41 mouse cellular contexts compared by ENCODE assay signal in genomic region chr8:43295826-43296225, GRCm38 (mm10). TPM values are rescaled to one million over a fixed set of nuclear protein-coding genes. Genes with fewer than 3 reads are reported as not detected.
"Had no signal": no experiment of that assay in that cellular context is flagged by ENCODE, and none has a peak within 500 bp of the region (broad histone marks: within the 10 kb centered on the region; RNA-seq: fewer than 3 reads in every experiment).

No protein-coding gene starts in this region.

- H3K27me3 ChIP-seq: heart, embryonic 13.5 days; heart, embryonic 15.5 days; hindbrain, embryonic 12.5 days; intestine, embryonic 15.5 days; kidney, embryonic 15.5 days; limb, embryonic 15.5 days; liver, embryonic 12.5 days had no signal

- H3K9ac ChIP-seq: heart, embryonic 13.5 days; heart, embryonic 15.5 days; hindbrain, embryonic 12.5 days; hindbrain, embryonic 14.5 days; intestine, embryonic 15.5 days; kidney, embryonic 15.5 days; limb, embryonic 13.5 days; limb, embryonic 15.5 days; liver, embryonic 12.5 days; liver, embryonic 14.5 days had no signal

- H3K4me2 ChIP-seq: heart, embryonic 11.5 days; heart, embryonic 13.5 days; heart, embryonic 15.5 days; hindbrain, embryonic 12.5 days; hindbrain, embryonic 14.5 days; intestine, embryonic 15.5 days; kidney, embryonic 15.5 days; limb, embryonic 13.5 days; limb, embryonic 15.5 days; liver, embryonic 12.5 days had no signal

- H3K27ac ChIP-seq: gastrocnemius, adult 2 months; heart, adult 2 months; heart, embryonic 13.5 days; heart, embryonic 15.5 days; hindbrain, embryonic 10.5 days; hindbrain, embryonic 12.5 days; hindbrain, embryonic 14.5 days; intestine, embryonic 15.5 days; kidney, embryonic 15.5 days; kidney, postnatal 0 days; limb, embryonic 13.5 days; limb, embryonic 15.5 days; liver, embryonic 12.5 days; liver, embryonic 14.5 days had no signal

- H3K4me1 ChIP-seq: heart, embryonic 13.5 days; heart, embryonic 15.5 days; hindbrain, embryonic 10.5 days; hindbrain, embryonic 12.5 days; intestine, embryonic 15.5 days; kidney, embryonic 15.5 days; limb, embryonic 15.5 days; liver, embryonic 12.5 days had no signal

- H3K36me3 ChIP-seq: heart, embryonic 13.5 days; heart, embryonic 15.5 days; hindbrain, embryonic 10.5 days; hindbrain, embryonic 12.5 days; intestine, embryonic 15.5 days; kidney, embryonic 15.5 days; limb, embryonic 13.5 days; limb, embryonic 15.5 days; liver, embryonic 12.5 days had no signal

- H3K9me3 ChIP-seq: heart, embryonic 13.5 days; heart, embryonic 15.5 days; hindbrain, embryonic 12.5 days; intestine, embryonic 15.5 days; kidney, embryonic 15.5 days; limb, embryonic 13.5 days; limb, embryonic 15.5 days had no signal

- ATAC-seq: hindbrain, embryonic 16.5 days; inflammation-experienced regulatory T-cells, adult 6 months; intestine, embryonic 15.5 days; intestine, postnatal 0 days; liver, embryonic 12.5 days had no signal

- DNase-seq: gastrocnemius, adult 2 months; gastrocnemius, postnatal 10 days; gastrocnemius, postnatal 25 days; heart, adult 2 months; heart, postnatal 14 days; heart, postnatal 36 days; kidney, adult 2 months; kidney, adult 9 months; kidney, postnatal 14 days; kidney, postnatal 36 days; layer of hippocampus, adult 9-11 months; layer of hippocampus, postnatal 36 days; left cerebral cortex, postnatal 4 days had no signal

- H3K4me3 ChIP-seq: gastrocnemius, adult 2 months; heart, adult 2 months; heart, embryonic 13.5 days; heart, embryonic 15.5 days; hindbrain, embryonic 10.5 days; hindbrain, embryonic 12.5 days; intestine, embryonic 15.5 days; kidney, embryonic 15.5 days; limb, embryonic 13.5 days; limb, embryonic 15.5 days; liver, embryonic 12.5 days had no signal

RNA-seq across cellular contexts. Expression of gene Zfp42, which starts 11.0 kb away (rescaled TPM):
- total RNA-seq: gastrocnemius, adult 2 months; gastrocnemius, postnatal 10 days; gastrocnemius, postnatal 25 days; gastrocnemius, postnatal 4 days; granulocyte monocyte progenitor cell, adult 5-6 weeks; heart, adult 2 months; heart, postnatal 14 days; heart, postnatal 36 days; layer of hippocampus, adult 18-20 months; layer of hippocampus, adult 8-10 months; layer of hippocampus, postnatal 14 days; layer of hippocampus, postnatal 36 days; left cerebral cortex, adult 18-20 months; left cerebral cortex, adult 8-10 months; left cerebral cortex, postnatal 10 days; left cerebral cortex, postnatal 25 days; left cerebral cortex, postnatal 4 days; liver, adult 2 months had no signal
- polyA plus RNA-seq: heart, adult 2 months; heart, embryonic 11.5 days; heart, embryonic 13.5 days; heart, embryonic 15.5 days; heart, postnatal 0 days; hindbrain, embryonic 10.5 days; hindbrain, embryonic 12.5 days; hindbrain, embryonic 14.5 days; hindbrain, embryonic 16.5 days; inflammation-experienced regulatory T-cells, adult 6 months; intestine, embryonic 15.5 days; intestine, postnatal 0 days; kidney, adult 2 months; kidney, embryonic 15.5 days; kidney, postnatal 0 days; large intestine, adult 2 months; limb, embryonic 15.5 days; liver, adult 2 months; liver, embryonic 12.5 days; liver, embryonic 14.5 days had no signal
